Mouse (Mus musculus) C2C12 (cell line): ENCODE data around the gene Nkiras2. TPM values are rescaled to one million over a fixed set of nuclear protein-coding genes. Genes with fewer than 3 reads are reported as not detected.

Source experiments
- H3K27me3 ChIP-seq: one replicate; pipeline ENCODE4 v1.6.1; 2011; ENCODE audit not compliant: control insufficient read depth, insufficient read depth, insufficient read length
- H3K36me3 ChIP-seq: one replicate; pipeline ENCODE4 v1.6.1; 2011; ENCODE audit not compliant: control insufficient read depth, insufficient read depth
- H3K4me3 ChIP-seq: one replicate; pipeline ENCODE4 v1.5.1; 2011; ENCODE audit warnings: mild to moderate bottlenecking, control low read depth; ENCODE audit not compliant: poor library complexity, insufficient read depth, severe bottlenecking
- H3K79me2 ChIP-seq: one replicate; pipeline ENCODE4 v1.6.1; 2011; ENCODE audit not compliant: control insufficient read depth, insufficient read depth
- H3K79me3 ChIP-seq: one replicate; pipeline ENCODE4 v1.6.1; 2011; ENCODE audit warnings: low read depth, control low read depth
- H3ac ChIP-seq: one replicate; pipeline ENCODE3; 2011; ENCODE audit warnings: low read depth; ENCODE audit not compliant: control insufficient read depth, insufficient read length
- CEBPB ChIP-seq: IDR thresholded peaks from one replicate; pipeline ENCODE4 v1.6.1; 2011; ENCODE audit warnings: low read depth, mild to moderate bottlenecking, control low read depth, moderate library complexity
- CTCF ChIP-seq: IDR thresholded peaks from one replicate; pipeline ENCODE4 v1.5.1; 2011; ENCODE audit not compliant: control insufficient read depth, insufficient read depth, insufficient read length
- FOSL1 ChIP-seq: IDR thresholded peaks from one replicate; pipeline ENCODE4 v1.8.0; 2011; ENCODE audit warnings: mild to moderate bottlenecking, low read length; ENCODE audit not compliant: poor library complexity, insufficient read depth, severe bottlenecking
- MAX ChIP-seq: IDR thresholded peaks from one replicate; pipeline ENCODE4 v1.6.1; 2011; ENCODE audit warnings: mild to moderate bottlenecking, control low read depth
- MYOD1 ChIP-seq: IDR thresholded peaks from one replicate; pipeline ENCODE4 v1.6.1; 2011; ENCODE audit warnings: low read depth; ENCODE audit not compliant: control insufficient read depth, insufficient read length
- MYOG ChIP-seq: IDR thresholded peaks from one replicate; pipeline ENCODE4 v1.6.1; 2011; ENCODE audit not compliant: control insufficient read depth, insufficient read length; ENCODE audit errors: extremely low read depth
- USF1 ChIP-seq: IDR thresholded peaks from one replicate; pipeline ENCODE4 v1.6.1; 2011; ENCODE audit warnings: low read depth, mild to moderate bottlenecking, control low read depth, moderate library complexity
- long read RNA-seq, 2 experiments: library from polyadenylated mRNA; unstranded; transcript quantifications; one replicate each; pipeline ENCODE4 v2.0.0; 2019 to 2020
- polyA plus RNA-seq: library from polyadenylated mRNA; unstranded; fragments of >200 nt; fragmentation: generic; extraction: Trizol; gene quantifications from one replicate; pipeline ENCODE4 v1.2.1, GENCODE M21; 2012; ENCODE audit warnings: missing spikeins

The Nkiras2 gene
- polyA plus RNA-seq = 36.1 TPM
- long read RNA-seq, experiment 1, transcript Nkiras2-201 (4 exons, 2,097 nt) = major isoform, 41 of 57 reads
- long read RNA-seq, experiment 1, partial matches to known transcripts = 9 of 57 reads
- long read RNA-seq, experiment 1, other reads (novel, unspliced or antisense) = 7 of 57 reads
- long read RNA-seq, experiment 2, transcript Nkiras2-201 (4 exons, 2,097 nt) = major isoform, 226 of 243 reads
- long read RNA-seq, experiment 2, partial matches to known transcripts = 12 of 243 reads
- long read RNA-seq, experiment 2, other reads (novel, unspliced or antisense) = 4 of 243 reads

GRCm38 (mm10) chr11:100618761-100619484 lies at the start of gene Nkiras2:
TSS of gene Nkiras2 (plus strand) at chr11:100619244.
- no peaks in the 10 kb centered on the region for H3K27me3 ChIP-seq
- peaks cover 55% of the 10 kb centered on the region for H3K79me3 ChIP-seq
- peaks cover 70% of the 10 kb centered on the region for H3K79me2 ChIP-seq
- TF ChIP-seq MYOG (no peak), MAX (no peak), CEBPB (no peak), MYOD1 (no peak), FOSL1 (no peak), USF1 (no peak), CTCF (no peak)
- peaks cover 11% of the 10 kb centered on the region for H3K36me3 ChIP-seq
- peak within 1 kb of the TSS; percentile 100 for H3K4me3 ChIP-seq
- H3ac ChIP-seq = peak within 1 kb of the TSS; percentile 94

- Histone ChIP-seq H3ac (no peak overlapping the region), H3K27me3 (no peaks in the 10 kb centered on the region), H3K79me2 (no peaks in the 10 kb centered on the region), H3K4me3 (no peak overlapping the region), H3K79me3 (no peaks in the 10 kb centered on the region), H3K36me3 (no peaks in the 10 kb centered on the region)
- TF ChIP-seq CTCF (no peak), FOSL1 (no peak), MAX (no peak), MYOG (no peak), CEBPB (no peak), USF1 (no peak), MYOD1 (no peak)
Observed at GRCm38 (mm10) chr11:100569789-100570188, 49.3 kb upstream of the Nkiras2 start.

GRCm38 (mm10) chr11:100570430-100571201 lies 48.4 kb upstream of the Nkiras2 start:
- no peaks in the 10 kb centered on the region for H3K79me2 ChIP-seq
- H3K4me3 ChIP-seq = no peak overlapping the region
- TF ChIP-seq FOSL1 (no peak), CTCF (peak; percentile 49)
- H3ac ChIP-seq = no peak overlapping the region
- H3K27me3 ChIP-seq = no peaks in the 10 kb centered on the region
- no peaks in the 10 kb centered on the region for H3K36me3 ChIP-seq
- no peaks in the 10 kb centered on the region for H3K79me3 ChIP-seq

- no peaks in the 10 kb centered on the region for H3K27me3 ChIP-seq
- no peak overlapping the region for H3K4me3 ChIP-seq
- TF ChIP-seq USF1 (no peak), FOSL1 (no peak), MYOG (no peak), CEBPB (no peak), MYOD1 (no peak), MAX (no peak), CTCF (no peak)
- no peaks in the 10 kb centered on the region for H3K36me3 ChIP-seq
- H3ac ChIP-seq = no peak overlapping the region
- no peaks in the 10 kb centered on the region for H3K79me3 ChIP-seq
- H3K79me2 ChIP-seq = no peaks in the 10 kb centered on the region
Observed at GRCm38 (mm10) chr11:100571202-100571567, 47.9 kb upstream of the Nkiras2 start.

GRCm38 (mm10) chr11:100574188-100574587 lies 44.9 kb upstream of the Nkiras2 start:
- Histone ChIP-seq H3ac (no peak overlapping the region), H3K4me3 (no peak overlapping the region), H3K27me3 (no peaks in the 10 kb centered on the region), H3K79me3 (no peaks in the 10 kb centered on the region), H3K79me2 (no peaks in the 10 kb centered on the region), H3K36me3 (peaks cover 11% of the 10 kb centered on the region)
- no peak for TF ChIP-seq MYOG
